Mouse (Mus musculus) A20 (cell line): Measurements from ENCODE around the gene Alyref.

Experiments used
- DNase-seq: peaks from one replicate; pipeline ENCODE4 v3.0.0-alpha.2; 2011; ENCODE audit warnings: low read depth, low spot score

Alyref gene

GRCm38 (mm10) chr11:120626785-120627467, 28.8 kb upstream of the Alyref start:
- DNase-seq = no peak

GRCm38 (mm10) chr11:120625152-120625775, 27.1 kb upstream of the Alyref start, which contains the start of gene Sirt7:
TSS of gene Sirt7 (minus strand) at chr11:120625240.
- no peak for DNase-seq

GRCm38 (mm10) chr11:120624680-120625111, 26.5 kb upstream of the Alyref start:
- DNase-seq = peak; percentile 91

- DNase-seq = peak; percentile 86
Measured at GRCm38 (mm10) chr11:120623961-120624679, 26.0 kb upstream of the Alyref start.

- no peak for DNase-seq
Measured at GRCm38 (mm10) chr11:120622805-120623204, 24.6 kb upstream of the Alyref start.

GRCm38 (mm10) chr11:120620195-120620594, 22.0 kb upstream of the Alyref start:
- DNase-seq = no peak

GRCm38 (mm10) chr11:120618619-120619535, 20.7 kb upstream of the Alyref start:
- DNase-seq = no peak

- peak; percentile 97 for DNase-seq
Measured at GRCm38 (mm10) chr11:120617519-120618112, 19.5 kb upstream of the Alyref start, which contains the start of gene Pcyt2. TSS of gene Pcyt2 (minus strand) at chr11:120617936.

- DNase-seq = peak; percentile 36
Measured at GRCm38 (mm10) chr11:120616617-120617294, 18.6 kb upstream of the Alyref start.

- no peak for DNase-seq
Measured at GRCm38 (mm10) chr11:120615606-120616203, 17.5 kb upstream of the Alyref start.

GRCm38 (mm10) chr11:120615167-120615566, 17.0 kb upstream of the Alyref start:
- DNase-seq = no peak

GRCm38 (mm10) chr11:120613976-120614375, 15.8 kb upstream of the Alyref start:
- DNase-seq = no peak

GRCm38 (mm10) chr11:120613481-120613972, 15.4 kb upstream of the Alyref start:
- DNase-seq = no peak

- DNase-seq = peak; percentile 69
Measured at GRCm38 (mm10) chr11:120612763-120613162, 14.6 kb upstream of the Alyref start.

- no peak for DNase-seq
Measured at GRCm38 (mm10) chr11:120610477-120611046, 12.4 kb upstream of the Alyref start.

GRCm38 (mm10) chr11:120609250-120609649, 11.1 kb upstream of the Alyref start:
- peak; percentile 59 for DNase-seq

GRCm38 (mm10) chr11:120608241-120609034, 10.3 kb upstream of the Alyref start, which contains the start of gene Npb:
TSS of gene Npb (plus strand) at chr11:120608477.
- DNase-seq = peak; percentile 75

GRCm38 (mm10) chr11:120606764-120607163, 8.6 kb upstream of the Alyref start:
- DNase-seq = no peak
